Mouse (Mus musculus) mesoderm, embryonic 11.5 days (tissue): ENCODE results near the gene Odc1.
"Not testable (repeated sequence)": the region's sequence is repeated elsewhere in the genome, so short reads cannot be mapped to it uniquely, and the experiment has no call there.

Source experiments
- DNase-seq: peaks from one replicate; pipeline ENCODE4 v3.0.0-alpha.2; 2012; ENCODE audit warnings: low read depth, low spot score

The Odc1 gene

GRCm38 (mm10) chr12:17549421-17549820 lies 4.8 kb downstream of the Odc1 start:
- not testable (repeated sequence) for DNase-seq

GRCm38 (mm10) chr12:17551208-17551995 lies 6.8 kb downstream of the Odc1 start:
- no peak for DNase-seq

- no peak for DNase-seq
Measured at GRCm38 (mm10) chr12:17552420-17552819, 7.8 kb downstream of the Odc1 start.

GRCm38 (mm10) chr12:17552949-17553348 lies 8.4 kb downstream of the Odc1 start:
- no peak for DNase-seq

- no peak for DNase-seq
Measured at GRCm38 (mm10) chr12:17553627-17554026, 9.0 kb downstream of the Odc1 start.

- peak; percentile 91 for DNase-seq
Measured at GRCm38 (mm10) chr12:17554200-17554951, 9.8 kb downstream of the Odc1 start.

- peak; percentile 87 for DNase-seq
Measured at GRCm38 (mm10) chr12:17556430-17557343, 12.1 kb downstream of the Odc1 start.

- no peak for DNase-seq
Measured at GRCm38 (mm10) chr12:17557344-17557966, 12.9 kb downstream of the Odc1 start.

GRCm38 (mm10) chr12:17557967-17558345 lies 13.4 kb downstream of the Odc1 start:
- no peak for DNase-seq

GRCm38 (mm10) chr12:17562396-17562795 lies 17.8 kb downstream of the Odc1 start:
- DNase-seq = no peak

- DNase-seq = no peak
Measured at GRCm38 (mm10) chr12:17565393-17566045, 20.9 kb downstream of the Odc1 start.

GRCm38 (mm10) chr12:17566046-17566408 lies 21.4 kb downstream of the Odc1 start:
- no peak for DNase-seq

- no peak for DNase-seq
Measured at GRCm38 (mm10) chr12:17568564-17568963, 24.0 kb downstream of the Odc1 start.

GRCm38 (mm10) chr12:17574591-17574990 lies 30.0 kb downstream of the Odc1 start:
- no peak for DNase-seq

- no peak for DNase-seq
Measured at GRCm38 (mm10) chr12:17575156-17575910, 30.7 kb downstream of the Odc1 start.

- DNase-seq = no peak
Measured at GRCm38 (mm10) chr12:17576041-17576440, 31.4 kb downstream of the Odc1 start.

GRCm38 (mm10) chr12:17578601-17579000 lies 34.0 kb downstream of the Odc1 start:
- DNase-seq = no peak

- no peak for DNase-seq
Measured at GRCm38 (mm10) chr12:17581001-17581400, 36.4 kb downstream of the Odc1 start.

- no peak for DNase-seq
Measured at GRCm38 (mm10) chr12:17582406-17582805, 37.8 kb downstream of the Odc1 start.

- peak; percentile 18 for DNase-seq
Measured at GRCm38 (mm10) chr12:17583860-17584259, 39.3 kb downstream of the Odc1 start.
